In genomic region chr12:113154747-113155075, GRCm38 (mm10) we compare ENCODE assay signal across 8 mouse cellular contexts. TPM values are rescaled to one million over a fixed set of nuclear protein-coding genes. Genes with fewer than 3 reads are reported as not detected.
DNase-seq lines count a peak whose midpoint lies in the region; ATAC-seq and TF ChIP-seq lines count a peak whose summit lies in the region.

No protein-coding gene starts in this region.

- H3K27ac ChIP-seq in heart, adult 2 months, result peak overlapping the region; percentile 87
- H3K27ac ChIP-seq in CH12.LX (ENCODE audit: insufficient read depth, low read depth), result no peak overlapping the region
- peak overlapping the region; percentile 62; the same call in 1 of the 2 replicates for H3K27ac ChIP-seq in forebrain, postnatal 0 days (ENCODE audit: low read depth, low read length)
- no peak overlapping the region for H3K27ac ChIP-seq in liver, embryonic 15.5 days (replicated peaks)
- H3K27ac ChIP-seq in cerebellum, adult 2 months (ENCODE audit: insufficient read depth, low read length), result no peak overlapping the region

- intact Hi-C loops in heart, adult 2 months (cut with DNase I), result loop anchor here (1.0 to 5.0 kb wide), 2 partner anchors 13 to 327 kb away; partner anchors contain the start of gene Cdca4
- intact Hi-C loops in heart, postnatal 36 days (cut with DNase I), result loop anchor here (1.0 to 5.0 kb wide), 3 partner anchors 35 to 277 kb away; no protein-coding TSS in a partner anchor

- peak overlapping the region; percentile 63 for H3K4me3 ChIP-seq in heart, adult 2 months
- peak overlapping the region in 2 of 3 experiments; percentile 41 to 58 for H3K4me3 ChIP-seq in CH12.LX (replicated peaks in 1 of 3; ENCODE audit: low read depth in 2 of 3, low read length in 2 of 3, poor library complexity in 1 of 3)
- peak overlapping the region; percentile 34 for H3K4me3 ChIP-seq in forebrain, postnatal 0 days (ENCODE audit: low read depth, low read length)
- H3K4me3 ChIP-seq in liver, embryonic 15.5 days (replicated peaks), result peak overlapping the region; percentile 82
- no peak overlapping the region for H3K4me3 ChIP-seq in cerebellum, adult 2 months (replicated peaks; ENCODE audit: insufficient read depth, low read depth, low read length)

- no peak for ATAC-seq in forebrain, postnatal 0 days
- ATAC-seq in liver, embryonic 15.5 days (ENCODE audit: insufficient read depth), result no peak

- 68% methylated on average over 6 of the region's 6 CpGs for WGBS in heart, adult 2 months
- WGBS in forebrain, postnatal 0 days, result 85% methylated on average over 6 of the region's 6 CpGs
- 80% methylated on average over 6 of the region's 6 CpGs for WGBS in liver, embryonic 15.5 days (ENCODE audit: insufficient replicate concordance)
- WGBS in cerebellum, adult 2 months, result 87% methylated on average over 6 of the region's 6 CpGs

- no peaks in the 10 kb centered on the region for H3K36me3 ChIP-seq in heart, adult 2 months (ENCODE audit: control insufficient read depth, insufficient read depth, low read length)
- H3K36me3 ChIP-seq in CH12.LX (replicated peaks in 1 of 2; ENCODE audit: control insufficient read depth in 1 of 2, insufficient read depth in 1 of 2, low read length in 1 of 2), result peaks cover 4 to 17% of the 10 kb centered on the region in 2 experiments
- no peaks in the 10 kb centered on the region for H3K36me3 ChIP-seq in forebrain, postnatal 0 days (ENCODE audit: insufficient read depth)
- 0 out of 2 replicates have a peak, but pooled peaks cover 2% of the 10 kb centered on the region for H3K36me3 ChIP-seq in liver, embryonic 15.5 days (replicated peaks)

- no peak for TF ChIP-seq CTCF in heart, adult 2 months (IDR thresholded peaks at IDR 0.05)
- no peak for TF ChIP-seq CTCF in CH12.LX (conservative IDR thresholded peaks at IDR 0.05 in 1 of 2, IDR thresholded peaks at IDR 0.05 in 1 of 2; ENCODE audit: low read depth in 2 of 2, low read length in 2 of 2)
- no peak for TF ChIP-seq CTCF in forebrain, postnatal 0 days (IDR thresholded peaks at IDR 0.05; ENCODE audit: low read depth)
- TF ChIP-seq CTCF in cerebellum, adult 2 months (IDR thresholded peaks at IDR 0.05; ENCODE audit: borderline replicate concordance, insufficient read depth, low read depth, low read length), result no peak

- peak in 1 of 2 experiments; percentile 14 for DNase-seq in heart, adult 2 months
- no peak for DNase-seq in heart, postnatal 36 days
- DNase-seq in CH12.LX (ENCODE audit: extremely low read depth), result no peak
- no peak for DNase-seq in forebrain, postnatal 0 days
- no peak for DNase-seq in adrenal gland, adult 18-20 months (ENCODE audit: low spot score in 2 of 2)
- DNase-seq in cerebellum, adult 2 months, result no peak
- no peak for DNase-seq in left cerebral cortex, adult 11 months (ENCODE audit: low spot score)

- no peaks in the 10 kb centered on the region for H3K27me3 ChIP-seq in heart, adult 2 months (ENCODE audit: control insufficient read depth, insufficient read depth, low read length)
- H3K27me3 ChIP-seq in CH12.LX (replicated peaks), result peaks cover 52% of the 10 kb centered on the region
- H3K27me3 ChIP-seq in forebrain, postnatal 0 days (ENCODE audit: insufficient read depth, low read length), result no peaks in the 10 kb centered on the region; the same call in 1 of the 2 replicates
- peaks cover 45% of the 10 kb centered on the region for H3K27me3 ChIP-seq in liver, embryonic 15.5 days
- H3K27me3 ChIP-seq in cerebellum, adult 2 months (ENCODE audit: control insufficient read depth, insufficient read depth, low read length), result 0 out of 2 replicates have a peak, but pooled peaks cover 2% of the 10 kb centered on the region

- H3K9me3 ChIP-seq in CH12.LX (replicated peaks; ENCODE audit: low read length), result no peaks in the 10 kb centered on the region
- no peaks in the 10 kb centered on the region for H3K9me3 ChIP-seq in forebrain, postnatal 0 days (ENCODE audit: low read length)
- no peaks in the 10 kb centered on the region for H3K9me3 ChIP-seq in liver, embryonic 15.5 days (replicated peaks)

- in situ Hi-C loops in CH12.LX (cut with MboI; ENCODE audit: low pct_ligation_motif_present, low pct_unique_long_range_greater_than_20kb, low sequenced_read_pairs), result loop anchor here (5.0 kb wide), 2 partner anchors 58 to 137 kb away; no protein-coding TSS in a partner anchor

- H3K79me2 ChIP-seq in heart, adult 2 months (replicated peaks; ENCODE audit: control insufficient read depth, insufficient read depth, low read length), result no peaks in the 10 kb centered on the region; the same call in 1 of the 2 replicates
- no peaks in the 10 kb centered on the region for H3K79me2 ChIP-seq in CH12.LX (replicated peaks; ENCODE audit: control insufficient read depth, extremely low read depth, insufficient read depth, poor library complexity, severe bottlenecking)

- dilution Hi-C loops in CH12.LX (cut with MboI; ENCODE audit: extremely low pct_ligation_motif_present, extremely low pct_unique_long_range_greater_than_20kb, low sequenced_read_pairs), result no loop called here

- peak overlapping the region; percentile 35 for H3K9ac ChIP-seq in heart, adult 2 months (ENCODE audit: low read depth, low read length)
- no peak overlapping the region for H3K9ac ChIP-seq in CH12.LX (ENCODE audit: insufficient read depth, low read depth)
- H3K9ac ChIP-seq in forebrain, postnatal 0 days, result peak overlapping the region; percentile 45
- H3K9ac ChIP-seq in liver, embryonic 15.5 days, result peak overlapping the region; percentile 65; the same call in 1 of the 2 replicates

- no peak for TF ChIP-seq RAD21 in CH12.LX (IDR thresholded peaks at IDR 0.05; ENCODE audit: low read depth, low read length)

- TF ChIP-seq EP300 in heart, adult 2 months (IDR thresholded peaks at IDR 0.05; ENCODE audit: insufficient read depth, low read depth, low read length), result no peak
- TF ChIP-seq EP300 in CH12.LX (IDR thresholded peaks at IDR 0.05; ENCODE audit: low read length), result no peak

- H3K4me2 ChIP-seq in CH12.LX (ENCODE audit: insufficient read depth, low read depth, poor library complexity, severe bottlenecking), result 0 out of 2 replicates have a peak overlapping the region, but pooled peaks have one; percentile 52
- peak overlapping the region; percentile 58 for H3K4me2 ChIP-seq in forebrain, postnatal 0 days (ENCODE audit: low read depth)
- H3K4me2 ChIP-seq in liver, embryonic 15.5 days, result peak overlapping the region; percentile 95

- 0 out of 2 replicates have a peak, but pooled peaks have one; percentile 7 for TF ChIP-seq POLR2A in heart, adult 2 months (IDR thresholded peaks at IDR 0.05; ENCODE audit: insufficient read depth, low read depth, low read length)
- no peak for TF ChIP-seq POLR2A in CH12.LX (IDR thresholded peaks at IDR 0.05; ENCODE audit: low read depth, low read length)
- TF ChIP-seq POLR2A in cerebellum, adult 2 months (IDR thresholded peaks at IDR 0.05; ENCODE audit: borderline replicate concordance, insufficient read depth, low read length), result no peak

- peaks cover 13% of the 10 kb centered on the region for H3K4me1 ChIP-seq in heart, adult 2 months (ENCODE audit: control insufficient read depth, insufficient read depth, low read length)
- H3K4me1 ChIP-seq in CH12.LX (ENCODE audit: control insufficient read depth in 1 of 2, insufficient read depth in 2 of 2), result peaks cover 11 to 22% of the 10 kb centered on the region in 2 experiments; a peak in 3 of 4 replicates
- peaks cover 18% of the 10 kb centered on the region; the same call in 1 of the 2 replicates for H3K4me1 ChIP-seq in forebrain, postnatal 0 days (ENCODE audit: insufficient read depth)
- peaks cover 60% of the 10 kb centered on the region for H3K4me1 ChIP-seq in liver, embryonic 15.5 days (replicated peaks)
- H3K4me1 ChIP-seq in cerebellum, adult 2 months (ENCODE audit: control insufficient read depth, insufficient read depth, low read length), result no peaks in the 10 kb centered on the region; the same call in 1 of the 2 replicates

RNA-seq across cellular contexts. Expression of gene Tedc1, which starts 1.5 kb away (rescaled TPM):
- total RNA-seq in heart, adult 2 months (2021), result under 1 TPM; 0.34 to 0.52 TPM
- 0.45 and 0.67 TPM in 2 replicates for polyA plus RNA-seq in heart, adult 2 months (2012; rRNA removed)
- under 1 TPM; 0.19 to 0.49 TPM for total RNA-seq in heart, postnatal 36 days (2021)
- total RNA-seq in CH12.LX (2012; rRNA removed) (14.0 and 16.2 TPM in 2 replicates), CH12.LX (2014; rRNA removed) (5.4 and 6.4 TPM in 2 replicates)
- polyA plus RNA-seq in CH12.LX (2012; ENCODE audit: insufficient read length, low read depth), result 9.0 and 9.8 TPM in 2 replicates
- total RNA-seq in forebrain, postnatal 0 days (2014; rRNA removed), result 7.8 and 8.6 TPM in 2 replicates
- 7.6 and 10.0 TPM in 2 replicates for polyA plus RNA-seq in forebrain, postnatal 0 days (2015; fragmentation: Nextera tagmentation; extraction: Ambion mirVana)
- polyA plus RNA-seq in liver, embryonic 15.5 days (2015; fragmentation: Nextera tagmentation; extraction: Ambion mirVana), result 11.3 and 11.5 TPM in 2 replicates
- under 1 TPM; 0.83 to 0.93 TPM for total RNA-seq in adrenal gland, adult 18-20 months (2021)
- polyA plus RNA-seq in cerebellum, adult 2 months (2012; rRNA removed), result 1.1 and 1.6 TPM in 2 replicates

RNA-seq across cellular contexts. Expression of gene Crip1, which starts 8.6 kb away (rescaled TPM):
- total RNA-seq in heart, adult 2 months (2021), result 100 to 1,000 TPM; 194 to 200 TPM
- polyA plus RNA-seq in heart, adult 2 months (2012; rRNA removed), result 429 and 531 TPM in 2 replicates
- 100 to 1,000 TPM; 190 to 198 TPM for total RNA-seq in heart, postnatal 36 days (2021)
- total RNA-seq in CH12.LX (2012; rRNA removed), result 61.5 and 77.2 TPM in 2 replicates
- total RNA-seq in CH12.LX (2014; rRNA removed), result 1.6 and 2.0 TPM in 2 replicates
- polyA plus RNA-seq in CH12.LX (2012; ENCODE audit: insufficient read length, low read depth), result 1.6 and 2.8 TPM in 2 replicates
- total RNA-seq in forebrain, postnatal 0 days (2014; rRNA removed), result 8.3 and 16.1 TPM in 2 replicates
- 28.9 and 47.1 TPM in 2 replicates for polyA plus RNA-seq in forebrain, postnatal 0 days (2015; fragmentation: Nextera tagmentation; extraction: Ambion mirVana)
- 89.4 and 102 TPM in 2 replicates for polyA plus RNA-seq in liver, embryonic 15.5 days (2015; fragmentation: Nextera tagmentation; extraction: Ambion mirVana)
- total RNA-seq in adrenal gland, adult 18-20 months (2021), result 100 to 1,000 TPM in 1 of 2 experiments, 10 to 100 TPM in 1; 52.9 to 106 TPM
- 44.5 and 55.5 TPM in 2 replicates for polyA plus RNA-seq in cerebellum, adult 2 months (2012; rRNA removed)

RNA-seq across cellular contexts. Expression of gene Crip2, which starts 14.7 kb away (rescaled TPM):
- total RNA-seq in heart, adult 2 months (2021), result 1,000 to 10,000 TPM; 1,390 to 1,660 TPM
- 3,159 and 3,188 TPM in 2 replicates for polyA plus RNA-seq in heart, adult 2 months (2012; rRNA removed)
- 1,000 to 10,000 TPM; 1,482 to 1,552 TPM for total RNA-seq in heart, postnatal 36 days (2021)
- total RNA-seq in CH12.LX (2012; rRNA removed), result 6.8 and 7.7 TPM in 2 replicates
- total RNA-seq in CH12.LX (2014; rRNA removed), result 0.16 TPM in 1 of 2 replicates, not detected in the other
- 0.89 and 1.9 TPM in 2 replicates for polyA plus RNA-seq in CH12.LX (2012; ENCODE audit: insufficient read length, low read depth)
- 191 and 198 TPM in 2 replicates for total RNA-seq in forebrain, postnatal 0 days (2014; rRNA removed)
- polyA plus RNA-seq in forebrain, postnatal 0 days (2015; fragmentation: Nextera tagmentation; extraction: Ambion mirVana), result 533 and 584 TPM in 2 replicates
- 45.1 and 51.5 TPM in 2 replicates for polyA plus RNA-seq in liver, embryonic 15.5 days (2015; fragmentation: Nextera tagmentation; extraction: Ambion mirVana)
- total RNA-seq in adrenal gland, adult 18-20 months (2021), result 10 to 100 TPM; 48.1 to 55.6 TPM
- polyA plus RNA-seq in cerebellum, adult 2 months (2012; rRNA removed), result 66.2 and 67.0 TPM in 2 replicates

RNA-seq across cellular contexts. Expression of gene Tmem121, which starts 31.0 kb away (rescaled TPM):
- under 1 TPM in 1 of 2 experiments, not detected in 1; 0.18 TPM for total RNA-seq in heart, adult 2 months (2021)
- polyA plus RNA-seq in heart, adult 2 months (2012; rRNA removed), result 0.41 TPM in 1 of 2 replicates, not detected in the other
- total RNA-seq in heart, postnatal 36 days (2021), result not detected
- not detected in 2 replicates for total RNA-seq in CH12.LX (2012; rRNA removed)
- total RNA-seq in CH12.LX (2014; rRNA removed), result not detected in 2 replicates
- not detected in 2 replicates for polyA plus RNA-seq in CH12.LX (2012; ENCODE audit: insufficient read length, low read depth)
- total RNA-seq in forebrain, postnatal 0 days (2014; rRNA removed), result 71.8 and 75.6 TPM in 2 replicates
- polyA plus RNA-seq in forebrain, postnatal 0 days (2015; fragmentation: Nextera tagmentation; extraction: Ambion mirVana), result 59.3 and 66.7 TPM in 2 replicates
- polyA plus RNA-seq in liver, embryonic 15.5 days (2015; fragmentation: Nextera tagmentation; extraction: Ambion mirVana), result 0.33 and 0.54 TPM in 2 replicates
- 1 to 10 TPM; 5.4 to 7.2 TPM for total RNA-seq in adrenal gland, adult 18-20 months (2021)
- polyA plus RNA-seq in cerebellum, adult 2 months (2012; rRNA removed), result 30.9 and 31.3 TPM in 2 replicates

RNA-seq across cellular contexts. Expression of gene Mta1, which starts 56.6 kb away (rescaled TPM):
- total RNA-seq in heart, adult 2 months (2021), result 10 to 100 TPM; 44.8 to 54.8 TPM
- 35.4 and 42.4 TPM in 2 replicates for polyA plus RNA-seq in heart, adult 2 months (2012; rRNA removed)
- total RNA-seq in heart, postnatal 36 days (2021), result 10 to 100 TPM; 48.7 to 56.4 TPM
- total RNA-seq in CH12.LX (2012; rRNA removed), result 29.5 and 39.4 TPM in 2 replicates
- 11.5 and 12.7 TPM in 2 replicates for total RNA-seq in CH12.LX (2014; rRNA removed)
- 68.6 and 76.7 TPM in 2 replicates for polyA plus RNA-seq in CH12.LX (2012; ENCODE audit: insufficient read length, low read depth)
- 49.2 and 59.3 TPM in 2 replicates for total RNA-seq in forebrain, postnatal 0 days (2014; rRNA removed)
- 13.6 and 13.8 TPM in 2 replicates for polyA plus RNA-seq in forebrain, postnatal 0 days (2015; fragmentation: Nextera tagmentation; extraction: Ambion mirVana)
- 3.8 and 4.4 TPM in 2 replicates for polyA plus RNA-seq in liver, embryonic 15.5 days (2015; fragmentation: Nextera tagmentation; extraction: Ambion mirVana)
- 10 to 100 TPM; 61.6 to 89.6 TPM for total RNA-seq in adrenal gland, adult 18-20 months (2021)
- polyA plus RNA-seq in cerebellum, adult 2 months (2012; rRNA removed), result 60.4 and 61.4 TPM in 2 replicates

Comparison
In these comparisons a context has a peak if more than half of its experiments do, and no peak if none do; other contexts are left out.
1. H3K27ac ChIP-seq: peak in heart, adult 2 months (single experiment) and forebrain, postnatal 0 days (single experiment); none in CH12.LX (single experiment), liver, embryonic 15.5 days (single experiment) and cerebellum, adult 2 months (single experiment).
2. RNA of gene Crip2, which starts 14.7 kb away (total RNA-seq): 1,390 to 1,660 TPM in heart, adult 2 months, 1,482 to 1,552 TPM in heart, postnatal 36 days, 191 to 198 TPM in forebrain, postnatal 0 days and 48.1 to 55.6 TPM in adrenal gland, adult 18-20 months; 0.16 to 7.7 TPM in CH12.LX; every median in the first group is over 4 times any median in the second.
3. Peak in every context shown above with its lines, with median percentiles within 50 percentile points of each other: H3K4me2 ChIP-seq.